Mouse (Mus musculus): ENCODE results near the gene Tctn1. TPM values are rescaled to one million over a fixed set of nuclear protein-coding genes. Genes with fewer than 3 reads are reported as not detected.
A peak's percentile ranks its signal among the peaks of the same experiment; 100 is the strongest.

Gene Tctn1
- total and polyA plus RNA-seq, 2 experiments: 1.6 to 5.9 TPM

GRCm38 (mm10) chr5:122300071-122300518 is 35.8 kb upstream of the Tctn1 start:
- Histone ChIP-seq H3K79me2 (ENCODE audit: control insufficient read depth, insufficient read depth, low read length) (peaks cover 53% of the 10 kb centered on the region), H3K36me3 (ENCODE audit: control insufficient read depth, insufficient read depth, low read length) (no peaks in the 10 kb centered on the region), H3K4me1 (ENCODE audit: control insufficient read depth, insufficient read depth, low read length) (peaks cover 25% of the 10 kb centered on the region), H3K4me3 (ENCODE audit: insufficient read depth, low read depth, low read length) (no peak overlapping the region), H3K27ac (replicated peaks; ENCODE audit: insufficient read depth, low read depth, low read length) (no peak overlapping the region), H3K27me3 (ENCODE audit: control insufficient read depth, insufficient read depth, low read length) (no peaks in the 10 kb centered on the region), H3K9ac (ENCODE audit: low read depth, low read length) (no peak overlapping the region)
- 90% methylated on average over 6 of the region's 6 CpGs for WGBS
- TF ChIP-seq POLR2A (IDR thresholded peaks at IDR 0.05; ENCODE audit: extremely low read depth, insufficient read depth, low read length): no peak
- DNase-seq (ENCODE audit: extremely low read depth, low read depth, low spot score): no peak

GRCm38 (mm10) chr5:122295113-122295935 is 31.1 kb upstream of the Tctn1 start:
- Histone ChIP-seq H3K27ac (replicated peaks; ENCODE audit: insufficient read depth, low read depth, low read length) (no peak overlapping the region), H3K79me2 (ENCODE audit: control insufficient read depth, insufficient read depth, low read length) (peaks cover 56% of the 10 kb centered on the region), H3K27me3 (ENCODE audit: control insufficient read depth, insufficient read depth, low read length) (no peaks in the 10 kb centered on the region), H3K36me3 (ENCODE audit: control insufficient read depth, insufficient read depth, low read length) (no peaks in the 10 kb centered on the region), H3K4me3 (ENCODE audit: insufficient read depth, low read depth, low read length) (no peak overlapping the region), H3K9ac (ENCODE audit: low read depth, low read length) (no peak overlapping the region), H3K4me1 (ENCODE audit: control insufficient read depth, insufficient read depth, low read length) (peaks cover 34% of the 10 kb centered on the region)
- WGBS: 59% methylated on average over 14 of the region's 14 CpGs
- DNase-seq (ENCODE audit: extremely low read depth, low read depth, low spot score): peak; percentile 43
- TF ChIP-seq CTCF (IDR thresholded peaks at IDR 0.05; ENCODE audit: low read depth, low read length) (no peak), POLR2A (IDR thresholded peaks at IDR 0.05; ENCODE audit: extremely low read depth, insufficient read depth, low read length) (no peak)

GRCm38 (mm10) chr5:122294219-122294735 is 30.0 kb upstream of the Tctn1 start:
- no peak overlapping the region for H3K27ac ChIP-seq (replicated peaks; ENCODE audit: insufficient read depth, low read depth, low read length)
- H3K4me3 ChIP-seq (ENCODE audit: insufficient read depth, low read depth, low read length): no peak overlapping the region
- TF ChIP-seq CTCF (IDR thresholded peaks at IDR 0.05; ENCODE audit: low read depth, low read length) (no peak), POLR2A (IDR thresholded peaks at IDR 0.05; ENCODE audit: extremely low read depth, insufficient read depth, low read length) (no peak)
- H3K4me1 ChIP-seq (ENCODE audit: control insufficient read depth, insufficient read depth, low read length): peaks cover 34% of the 10 kb centered on the region
- 88% methylated on average over 3 of the region's 3 CpGs for WGBS
- DNase-seq (ENCODE audit: extremely low read depth, low read depth, low spot score): no peak
- no peaks in the 10 kb centered on the region for H3K36me3 ChIP-seq (ENCODE audit: control insufficient read depth, insufficient read depth, low read length)
- no peak overlapping the region for H3K9ac ChIP-seq (ENCODE audit: low read depth, low read length)
- H3K27me3 ChIP-seq (ENCODE audit: control insufficient read depth, insufficient read depth, low read length): no peaks in the 10 kb centered on the region
- H3K79me2 ChIP-seq (ENCODE audit: control insufficient read depth, insufficient read depth, low read length): peaks cover 49% of the 10 kb centered on the region

- H3K4me3 ChIP-seq (ENCODE audit: insufficient read depth, low read depth, low read length): no peak overlapping the region
- H3K79me2 ChIP-seq (ENCODE audit: control insufficient read depth, insufficient read depth, low read length): peaks cover 49% of the 10 kb centered on the region
- WGBS: 17% methylated on average over 6 of the region's 6 CpGs
- no peaks in the 10 kb centered on the region for H3K36me3 ChIP-seq (ENCODE audit: control insufficient read depth, insufficient read depth, low read length)
- H3K9ac ChIP-seq (ENCODE audit: low read depth, low read length): no peak overlapping the region
- DNase-seq (ENCODE audit: extremely low read depth, low read depth, low spot score): peak; percentile 69
- H3K27me3 ChIP-seq (ENCODE audit: control insufficient read depth, insufficient read depth, low read length): no peaks in the 10 kb centered on the region
- TF ChIP-seq CTCF (IDR thresholded peaks at IDR 0.05; ENCODE audit: low read depth, low read length): peak; percentile 12; the same call in 1 of the 2 replicates
- TF ChIP-seq POLR2A (IDR thresholded peaks at IDR 0.05; ENCODE audit: extremely low read depth, insufficient read depth, low read length): no peak
- no peak overlapping the region for H3K27ac ChIP-seq (replicated peaks; ENCODE audit: insufficient read depth, low read depth, low read length)
- H3K4me1 ChIP-seq (ENCODE audit: control insufficient read depth, insufficient read depth, low read length): peaks cover 40% of the 10 kb centered on the region
Observed at GRCm38 (mm10) chr5:122293131-122293530, 28.9 kb upstream of the Tctn1 start.

- Histone ChIP-seq H3K9ac (ENCODE audit: low read depth, low read length) (peak overlapping the region; percentile 1; the same call in 1 of the 2 replicates), H3K79me2 (ENCODE audit: control insufficient read depth, insufficient read depth, low read length) (peaks cover 48% of the 10 kb centered on the region), H3K27me3 (ENCODE audit: control insufficient read depth, insufficient read depth, low read length) (no peaks in the 10 kb centered on the region), H3K4me1 (ENCODE audit: control insufficient read depth, insufficient read depth, low read length) (peaks cover 42% of the 10 kb centered on the region), H3K4me3 (ENCODE audit: insufficient read depth, low read depth, low read length) (no peak overlapping the region), H3K36me3 (ENCODE audit: control insufficient read depth, insufficient read depth, low read length) (no peaks in the 10 kb centered on the region), H3K27ac (replicated peaks; ENCODE audit: insufficient read depth, low read depth, low read length) (peak overlapping the region; percentile 59)
- no peak for TF ChIP-seq CTCF (IDR thresholded peaks at IDR 0.05; ENCODE audit: low read depth, low read length)
- no peak for TF ChIP-seq POLR2A (IDR thresholded peaks at IDR 0.05; ENCODE audit: extremely low read depth, insufficient read depth, low read length)
- DNase-seq (ENCODE audit: extremely low read depth, low read depth, low spot score): peak; percentile 91
- 17% methylated on average over 17 of the region's 17 CpGs for WGBS
Observed at GRCm38 (mm10) chr5:122291553-122292339, 27.5 kb upstream of the Tctn1 start.

All from liver, adult 2 months (tissue).